Mouse (Mus musculus) kidney, embryonic 16.5 days (tissue): ENCODE measurements around the gene Smyd4. TPM values are rescaled to one million over a fixed set of nuclear protein-coding genes. Genes with fewer than 3 reads are reported as not detected.

ENCODE experiments used
- ATAC-seq: fragments of 200-750 bp; cut with Nextera tagmentation; 2 replicates; pipeline ENCODE4 v1.8.0; 2017; ENCODE audit warnings: moderate TSS enrichment; ENCODE audit not compliant: low FRiP score, low TSS enrichment
- H3K27ac ChIP-seq: fragments of 300-500 bp; sonication (generic); 2 replicates; pipeline ENCODE4 v1.5.1; 2014; ENCODE audit warnings: low read length
- H3K27me3 ChIP-seq: fragments of 300-500 bp; sonication (generic); 2 replicates; pipeline ENCODE4 v1.6.1; 2014; ENCODE audit warnings: low read length, control low read depth, mixed read lengths; ENCODE audit not compliant: insufficient read depth
- H3K36me3 ChIP-seq: fragments of 300-500 bp; sonication (generic); 2 replicates; pipeline ENCODE4 v1.6.1; 2014; ENCODE audit warnings: low read length, control low read depth, mixed read lengths; ENCODE audit not compliant: insufficient read depth
- H3K4me1 ChIP-seq: fragments of 300-500 bp; sonication (generic); 2 replicates; pipeline ENCODE4 v1.6.1; 2014; ENCODE audit warnings: low read length, control low read depth, mixed read lengths; ENCODE audit not compliant: insufficient read depth
- H3K4me2 ChIP-seq: fragments of 300-500 bp; sonication (generic); replicated peaks from 2 replicates; pipeline ENCODE4 v1.6.1; 2014; ENCODE audit warnings: low read depth, low read length
- H3K4me3 ChIP-seq: fragments of 300-500 bp; sonication (generic); 2 replicates; pipeline ENCODE4 v1.5.1; 2014; ENCODE audit warnings: mild to moderate bottlenecking, low read length
- H3K9ac ChIP-seq: fragments of 300-500 bp; sonication (generic); replicated peaks from 2 replicates; pipeline ENCODE4 v1.6.1; 2014; ENCODE audit warnings: low read length
- H3K9me3 ChIP-seq: fragments of 300-500 bp; sonication (generic); 2 replicates; pipeline ENCODE4 v1.6.1; 2016; ENCODE audit warnings: low read length, control low read depth
- WGBS: fragments of 180-500 bp; shearing (Covaris S2); extraction: QIAGEN DNeasy Blood & Tissue Kit; methylation state at CpG from one replicate; pipeline ENCODE4 v1.1.7; 2014; 5-methylcytosine and 5-hydroxymethylcytosine counted together
- polyA plus RNA-seq: library from polyadenylated mRNA; unstranded; fragments of >200 nt; fragmentation: Nextera tagmentation; extraction: Ambion mirVana; gene quantifications from 2 replicates; pipeline ENCODE4 v1.2.1, GENCODE M21; 2015

Gene Smyd4
- 14.9 and 15.3 TPM in 2 replicates for polyA plus RNA-seq

DNA sequence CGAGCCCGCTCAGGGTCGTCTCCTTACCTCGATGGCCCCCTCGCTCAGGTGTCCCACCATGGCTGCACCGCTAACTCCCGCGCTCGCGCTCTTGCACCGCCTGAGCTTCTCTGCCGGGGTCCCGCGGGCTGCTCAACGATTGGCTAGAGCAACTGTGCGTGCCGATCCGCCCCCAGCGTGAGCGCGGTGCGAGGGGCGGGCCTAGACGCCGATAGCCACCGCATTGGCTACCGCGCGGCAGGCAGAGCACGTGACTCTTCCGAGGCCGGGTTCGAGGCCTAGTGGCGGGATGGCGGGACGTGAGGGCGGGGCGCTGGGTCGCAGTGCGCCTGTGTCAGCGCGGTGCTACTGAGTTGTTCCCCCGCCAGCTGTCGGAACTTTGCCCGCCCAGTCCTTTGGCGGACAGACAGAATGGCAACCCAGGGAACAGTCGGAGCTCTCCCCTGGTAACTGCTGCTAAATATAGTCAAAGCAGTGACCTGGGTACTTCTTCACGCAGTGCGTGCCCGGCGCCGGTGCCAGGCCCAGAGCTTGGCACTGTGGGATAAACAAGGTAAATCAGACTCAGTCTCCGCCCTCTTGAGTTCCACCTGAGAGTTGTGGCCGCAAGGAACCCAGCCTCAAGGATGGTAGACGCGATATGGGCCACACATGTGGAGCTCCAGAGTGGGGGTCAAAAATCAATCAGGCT lies at the start of gene Smyd4, which contains the start of gene Rpa1:
TSS of gene Smyd4 (plus strand) at position 235 of the 691 bp plus-strand sequence.
TSS of gene Rpa1 (minus strand) at position 126 of the 691 bp plus-strand sequence.
- ATAC-seq: peak; percentile 100
- Histone ChIP-seq H3K9me3 (no peaks in the 10 kb centered on the region), H3K4me1 (peaks cover 35% of the 10 kb centered on the region), H3K4me3 (peak within 1 kb of the TSS; percentile 97), H3K4me2 (peak within 1 kb of the TSS; percentile 82), H3K27ac (peak within 1 kb of the TSS; percentile 80), H3K9ac (peak within 1 kb of the TSS; percentile 87), H3K27me3 (no peaks in the 10 kb centered on the region), H3K36me3 (no peaks in the 10 kb centered on the region)
- WGBS: under 1% methylated on average over 56 of the region's 56 CpGs

- H3K9ac ChIP-seq: no peak overlapping the region
- no peaks in the 10 kb centered on the region for H3K9me3 ChIP-seq
- 26% methylated on average over 11 of the region's 11 CpGs for WGBS
- H3K36me3 ChIP-seq: peaks cover 28% of the 10 kb centered on the region
- H3K27ac ChIP-seq: no peak overlapping the region
- peaks cover 12% of the 10 kb centered on the region; the same call in 1 of the 2 replicates for H3K4me1 ChIP-seq
- ATAC-seq: no peak; the same call in 1 of the 2 replicates
- no peak overlapping the region for H3K4me3 ChIP-seq
- H3K27me3 ChIP-seq: peaks cover 8% of the 10 kb centered on the region; the same call in 1 of the 2 replicates
- no peak overlapping the region for H3K4me2 ChIP-seq
These were observed 49.7 kb upstream of the Smyd4 start for GRCm38 (mm10) chr11:75298491-75298890.

DNA sequence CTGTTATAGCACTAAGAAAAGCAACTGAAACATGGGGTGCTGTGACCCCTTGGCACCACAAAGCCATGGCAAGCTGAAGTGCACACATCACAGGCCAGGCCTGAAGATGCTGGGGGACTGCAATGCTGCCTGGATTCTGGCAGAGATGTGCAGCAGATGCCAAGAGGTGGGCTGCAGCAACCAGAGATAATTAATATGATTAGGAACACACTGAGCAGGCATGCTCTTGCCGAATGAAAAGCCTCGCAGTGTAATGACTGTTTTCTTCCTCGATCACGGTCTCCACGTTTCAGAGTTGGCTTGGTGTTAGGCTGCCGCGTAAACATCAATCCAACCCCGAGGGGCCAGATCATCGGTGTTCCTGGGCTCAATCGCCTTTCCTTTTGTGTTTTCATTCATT lies 48.4 kb upstream of the Smyd4 start:
- 91% methylated on average over 10 of the region's 10 CpGs for WGBS
- Histone ChIP-seq H3K9ac (no peak overlapping the region), H3K36me3 (peaks cover 28% of the 10 kb centered on the region), H3K4me1 (peaks cover 5% of the 10 kb centered on the region; the same call in 1 of the 2 replicates), H3K9me3 (no peaks in the 10 kb centered on the region), H3K4me3 (no peak overlapping the region), H3K4me2 (no peak overlapping the region), H3K27ac (no peak overlapping the region), H3K27me3 (no peaks in the 10 kb centered on the region)
- ATAC-seq: no peak

DNA sequence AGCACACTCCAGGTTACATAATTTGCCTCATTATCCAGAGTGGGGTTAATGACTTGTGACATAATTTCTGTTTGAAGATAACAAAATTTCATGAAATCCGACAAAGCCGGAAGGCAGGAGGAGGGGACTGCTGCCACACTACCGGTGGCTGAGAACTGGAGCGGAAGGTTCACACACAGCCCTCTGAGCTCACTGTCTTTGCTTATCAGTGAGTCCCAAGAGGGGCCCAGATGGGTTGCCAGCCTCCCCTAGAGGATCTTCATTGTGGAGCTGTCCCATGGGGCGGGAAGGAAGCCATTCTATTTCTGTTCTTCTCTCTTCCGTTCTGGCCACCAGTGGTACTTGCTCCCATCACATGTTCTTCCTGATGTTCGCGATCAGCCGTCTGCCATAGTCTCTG lies 47.3 kb upstream of the Smyd4 start:
- no peak for ATAC-seq
- H3K9ac ChIP-seq: no peak overlapping the region
- H3K36me3 ChIP-seq: peaks cover 34% of the 10 kb centered on the region
- no peaks in the 10 kb centered on the region for H3K27me3 ChIP-seq
- H3K9me3 ChIP-seq: no peaks in the 10 kb centered on the region
- H3K27ac ChIP-seq: no peak overlapping the region
- no peak overlapping the region for H3K4me3 ChIP-seq
- WGBS: 85% methylated on average over 9 of the region's 9 CpGs
- H3K4me1 ChIP-seq: peaks cover 5% of the 10 kb centered on the region; the same call in 1 of the 2 replicates
- no peak overlapping the region for H3K4me2 ChIP-seq

DNA sequence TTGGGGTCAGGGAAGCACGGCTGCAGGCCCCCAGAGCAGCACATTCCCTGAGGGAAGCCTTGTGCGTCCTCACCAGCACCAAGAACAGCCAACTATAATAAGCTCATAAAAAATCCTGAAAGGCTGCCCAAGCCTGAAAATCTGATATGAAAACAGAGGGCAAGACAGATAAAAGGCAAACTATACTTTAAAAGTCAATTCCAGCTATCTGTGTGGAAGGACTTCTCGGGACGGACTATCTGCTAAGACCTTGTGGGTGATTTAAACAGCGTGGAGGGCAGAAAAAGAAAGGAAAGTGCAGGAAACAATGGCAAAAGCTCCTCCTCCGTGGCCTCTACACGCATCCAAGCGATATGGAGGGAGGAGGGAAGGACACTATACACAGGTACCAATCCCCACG lies 43.4 kb upstream of the Smyd4 start:
- Histone ChIP-seq H3K9me3 (no peaks in the 10 kb centered on the region), H3K9ac (no peak overlapping the region), H3K4me2 (no peak overlapping the region), H3K27me3 (no peaks in the 10 kb centered on the region), H3K27ac (no peak overlapping the region), H3K4me3 (no peak overlapping the region), H3K36me3 (peaks cover 41% of the 10 kb centered on the region), H3K4me1 (no peaks in the 10 kb centered on the region)
- WGBS: 75% methylated on average over 9 of the region's 9 CpGs
- no peak for ATAC-seq

DNA sequence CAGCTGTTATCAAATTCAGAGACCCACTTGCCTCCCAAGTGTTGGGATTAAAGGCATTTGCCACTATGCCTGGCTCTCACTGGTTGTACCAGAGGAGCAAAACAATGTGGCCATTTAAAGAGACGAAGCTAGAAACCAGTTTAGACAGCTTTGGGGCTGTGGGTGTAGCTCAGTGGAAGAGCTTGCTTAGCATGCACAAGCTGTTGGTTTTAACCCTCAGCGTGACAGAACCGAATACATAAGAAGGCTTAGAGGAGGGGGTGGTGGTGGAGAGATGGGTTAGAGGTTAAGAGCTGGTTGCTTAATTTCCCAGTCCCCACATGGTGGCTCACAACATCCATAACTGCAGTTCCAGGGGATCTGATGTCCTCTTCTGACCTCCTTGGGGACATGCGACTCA lies 39.6 kb upstream of the Smyd4 start:
- peak; percentile 23; the same call in 1 of the 2 replicates for ATAC-seq
- Histone ChIP-seq H3K4me3 (no peak overlapping the region), H3K9me3 (no peaks in the 10 kb centered on the region), H3K9ac (no peak overlapping the region), H3K27ac (no peak overlapping the region), H3K4me1 (0 out of 2 replicates have a peak, but pooled peaks cover 3% of the 10 kb centered on the region), H3K27me3 (no peaks in the 10 kb centered on the region), H3K4me2 (no peak overlapping the region), H3K36me3 (peaks cover 49% of the 10 kb centered on the region)
- WGBS: 83% methylated on average over 4 of the region's 4 CpGs

- 41% methylated on average over 8 of the region's 8 CpGs for WGBS
- H3K9me3 ChIP-seq: no peaks in the 10 kb centered on the region
- peak; percentile 49; the same call in 1 of the 2 replicates for ATAC-seq
- 0 out of 2 replicates have a peak, but pooled peaks cover 3% of the 10 kb centered on the region for H3K4me1 ChIP-seq
- H3K27me3 ChIP-seq: no peaks in the 10 kb centered on the region
- H3K9ac ChIP-seq: no peak overlapping the region
- H3K4me2 ChIP-seq: no peak overlapping the region
- peaks cover 55% of the 10 kb centered on the region for H3K36me3 ChIP-seq
- H3K27ac ChIP-seq: no peak overlapping the region
- no peak overlapping the region for H3K4me3 ChIP-seq
These were observed 37.4 kb upstream of the Smyd4 start for GRCm38 (mm10) chr11:75310813-75311212.

DNA sequence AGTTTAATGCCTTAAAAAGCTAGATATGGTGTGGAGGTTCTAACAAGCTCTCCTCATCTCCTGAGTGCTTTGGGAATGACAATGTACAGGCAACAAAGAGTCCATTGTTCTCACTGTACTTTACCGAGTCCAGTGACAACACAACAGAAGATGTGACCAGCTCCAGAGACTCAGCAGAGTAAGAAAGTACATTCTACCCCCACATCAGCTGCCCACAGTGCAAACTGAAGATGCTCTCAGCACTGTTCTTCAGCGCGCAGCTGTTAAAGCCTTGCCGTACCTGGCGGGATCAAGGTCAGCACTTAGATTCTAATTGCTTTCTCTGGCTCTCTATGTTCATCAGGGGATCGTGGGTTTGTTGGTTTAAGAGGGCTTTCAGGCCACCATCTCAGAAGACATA lies 36.5 kb upstream of the Smyd4 start:
- no peaks in the 10 kb centered on the region for H3K9me3 ChIP-seq
- no peak overlapping the region for H3K4me3 ChIP-seq
- peaks cover 55% of the 10 kb centered on the region for H3K36me3 ChIP-seq
- H3K4me2 ChIP-seq: no peak overlapping the region
- no peak overlapping the region for H3K27ac ChIP-seq
- no peak for ATAC-seq
- no peaks in the 10 kb centered on the region for H3K27me3 ChIP-seq
- 0 out of 2 replicates have a peak, but pooled peaks cover 3% of the 10 kb centered on the region for H3K4me1 ChIP-seq
- 87% methylated on average over 6 of the region's 6 CpGs for WGBS
- no peak overlapping the region for H3K9ac ChIP-seq

DNA sequence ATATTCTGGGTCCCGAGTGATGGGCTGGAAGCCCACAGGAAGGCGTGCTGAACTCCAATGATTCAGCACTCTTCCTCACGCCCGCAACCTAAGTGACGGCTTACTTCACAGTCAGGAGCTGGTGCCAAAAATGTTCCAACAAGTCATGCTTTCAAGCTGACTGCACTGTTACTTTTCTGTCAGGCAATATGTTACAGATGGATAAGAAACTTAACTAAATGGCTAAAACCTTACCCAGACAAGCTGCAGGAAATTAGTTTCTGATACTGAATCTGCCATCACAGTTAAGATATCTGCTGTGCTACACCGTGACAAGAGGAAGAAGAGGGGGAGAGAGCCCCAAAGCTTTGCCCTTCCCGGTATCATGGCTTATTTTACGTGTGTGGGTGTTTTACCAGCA lies 34.4 kb upstream of the Smyd4 start:
- no peak overlapping the region for H3K27ac ChIP-seq
- H3K4me2 ChIP-seq: no peak overlapping the region
- peaks cover 54% of the 10 kb centered on the region for H3K36me3 ChIP-seq
- 81% methylated on average over 8 of the region's 8 CpGs for WGBS
- no peaks in the 10 kb centered on the region for H3K27me3 ChIP-seq
- H3K4me3 ChIP-seq: no peak overlapping the region
- no peak overlapping the region for H3K9ac ChIP-seq
- no peak for ATAC-seq
- H3K4me1 ChIP-seq: 0 out of 2 replicates have a peak, but pooled peaks cover 3% of the 10 kb centered on the region
- no peaks in the 10 kb centered on the region for H3K9me3 ChIP-seq
